Mouse (Mus musculus): Measurements from ENCODE around the gene Skint9. TPM values are rescaled to one million over a fixed set of nuclear protein-coding genes. Genes with fewer than 3 reads are reported as not detected.

Skint9 gene
- not detected for total RNA-seq (2023)

DNA sequence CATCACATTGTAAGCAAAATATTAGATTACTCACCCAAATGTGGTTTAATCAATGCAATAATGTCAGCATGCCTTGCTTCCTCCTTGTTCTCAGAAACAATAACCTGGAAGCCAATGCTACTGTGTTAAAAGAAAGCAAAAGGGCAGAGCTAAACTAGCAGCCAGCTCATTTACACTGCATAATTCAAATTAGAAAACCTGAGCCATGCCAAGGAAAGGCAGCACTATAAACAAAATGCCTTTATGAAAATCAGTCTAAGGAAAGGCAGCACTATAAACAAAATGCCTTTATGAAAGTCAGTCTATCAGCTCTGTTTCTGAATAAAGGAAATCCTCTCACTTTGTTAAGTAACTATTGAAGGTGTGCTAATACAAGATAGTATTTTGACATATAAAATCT, at the start of gene Skint9:
Gene Skint9 (minus strand): TSS at position 101 of the 400 bp plus-strand sequence.

Other genes starting within 250 kb of the Skint9 start
- gene Skint3, start 201.7 kb downstream of the Skint9 start, total RNA-seq (2023), result 1 to 10 TPM; 2.1 TPM
- gene Skint2, start 123.2 kb upstream of the Skint9 start, total RNA-seq (2023), result not detected